Mouse (Mus musculus) liver, adult 2 months (tissue): ENCODE data around the gene Gm39566. TPM values are rescaled to one million over a fixed set of nuclear protein-coding genes. Genes with fewer than 3 reads are reported as not detected.

Experiments used
- DNase-seq: peaks from one replicate; pipeline ENCODE4 v3.0.0-alpha.2; 2011; ENCODE audit warnings: low read depth, low spot score; ENCODE audit errors: extremely low read depth
- H3K27ac ChIP-seq: fragments of 200-500 bp; replicated peaks from 2 replicates; pipeline ENCODE4 v1.5.1; 2012; ENCODE audit warnings: low read depth, mild to moderate bottlenecking, control low read depth, inconsistent platforms, low read length; ENCODE audit not compliant: insufficient read depth
- H3K27me3 ChIP-seq: fragments of 200-500 bp; 2 replicates; pipeline ENCODE4 v1.6.1; 2012; ENCODE audit warnings: mild to moderate bottlenecking, moderate library complexity, low read length, inconsistent platforms; ENCODE audit not compliant: control insufficient read depth, insufficient read depth
- H3K36me3 ChIP-seq: fragments of 200-500 bp; 2 replicates; pipeline ENCODE4 v1.6.1; 2012; ENCODE audit warnings: low read length, inconsistent platforms; ENCODE audit not compliant: control insufficient read depth, insufficient read depth
- H3K4me1 ChIP-seq: fragments of 200-500 bp; 2 replicates; pipeline ENCODE4 v1.6.1; 2011; ENCODE audit warnings: low read length; ENCODE audit not compliant: control insufficient read depth, insufficient read depth
- H3K4me3 ChIP-seq: fragments of 200-500 bp; 2 replicates; pipeline ENCODE4 v1.5.1; 2011; ENCODE audit warnings: low read depth, mild to moderate bottlenecking, control low read depth, low read length, moderate library complexity; ENCODE audit not compliant: insufficient read depth
- H3K79me2 ChIP-seq: fragments of 200-500 bp; 2 replicates; pipeline ENCODE4 v1.6.1; 2012; ENCODE audit warnings: inconsistent platforms, mild to moderate bottlenecking, low read length, moderate library complexity; ENCODE audit not compliant: control insufficient read depth, insufficient read depth
- H3K9ac ChIP-seq: fragments of 200-500 bp; 2 replicates; pipeline ENCODE4 v1.6.1; 2012; ENCODE audit warnings: low read depth, mild to moderate bottlenecking, control low read depth, inconsistent platforms, low read length
- CTCF ChIP-seq: fragments of 200-500 bp; IDR thresholded peaks from 2 replicates; pipeline ENCODE4 v1.5.1; 2011; ENCODE audit warnings: low read depth, low read length, control low read depth
- POLR2A ChIP-seq: fragments of 200-500 bp; IDR thresholded peaks from 2 replicates; pipeline ENCODE4 v1.6.1; 2011; ENCODE audit warnings: low read length, control low read depth; ENCODE audit not compliant: insufficient read depth; ENCODE audit errors: extremely low read depth
- WGBS: fragments of 180-500 bp; shearing (Covaris S2); methylation state at CpG from one replicate; pipeline ENCODE4 v1.1.7; 2018; 5-methylcytosine and 5-hydroxymethylcytosine counted together
- polyA plus RNA-seq: library from polyadenylated mRNA; depleted of rRNA; stranded (reverse); fragments of >200 nt; gene quantifications from 2 replicates; pipeline ENCODE4 v1.2.3, GENCODE M21; 2012
- total RNA-seq: library from RNA; depleted of rRNA; stranded (reverse); fragments of >200 nt; gene quantifications from 2 replicates; pipeline ENCODE4 v1.2.3, GENCODE M21; 2014

The Gm39566 gene
- total and polyA plus RNA-seq, 2 experiments: not detected

GRCm38 (mm10) chr11:69846198-69846680, 31.1 kb upstream of the Gm39566 start, which contains the start of gene Plscr3:
Plscr3 (plus strand) TSS chr11:69846376.
- Histone ChIP-seq H3K27me3 (no peaks in the 10 kb centered on the region), H3K27ac (peak within 1 kb of the TSS; percentile 89), H3K4me1 (peaks cover 8% of the 10 kb centered on the region), H3K36me3 (no peaks in the 10 kb centered on the region; the same call in 1 of the 2 replicates), H3K9ac (peak within 1 kb of the TSS; percentile 79), H3K4me3 (peak within 1 kb of the TSS; percentile 66), H3K79me2 (no peaks in the 10 kb centered on the region)
- under 1% methylated on average over 38 of the region's 38 CpGs for WGBS
- TF ChIP-seq CTCF: no peak
- peak; percentile 96 for TF ChIP-seq POLR2A
- DNase-seq: peak; percentile 89

GRCm38 (mm10) chr11:69838714-69839104, 23.6 kb upstream of the Gm39566 start:
- Histone ChIP-seq H3K27me3 (0 out of 2 replicates have a peak, but pooled peaks cover 3% of the 10 kb centered on the region), H3K36me3 (no peaks in the 10 kb centered on the region), H3K9ac (peak overlapping the region; percentile 90), H3K79me2 (no peaks in the 10 kb centered on the region), H3K27ac (peak overlapping the region; percentile 94), H3K4me3 (peak overlapping the region; percentile 94), H3K4me1 (peaks cover 2% of the 10 kb centered on the region)
- under 1% methylated on average over 7 of the region's 7 CpGs for whole genome bisulfite sequencing
- DNase-seq: peak; percentile 56
- TF ChIP-seq CTCF (no peak), POLR2A (no peak)

GRCm38 (mm10) chr11:69837952-69838713, 23.0 kb upstream of the Gm39566 start, which contains the start of gene Tmem256:
Tmem256 (plus strand) TSS chr11:69838514.
- H3K27ac ChIP-seq: peak within 1 kb of the TSS; percentile 94
- no peaks in the 10 kb centered on the region for H3K79me2 ChIP-seq
- peaks cover 2% of the 10 kb centered on the region for H3K4me1 ChIP-seq
- H3K27me3 ChIP-seq: 0 out of 2 replicates have a peak, but pooled peaks cover 3% of the 10 kb centered on the region
- peak within 1 kb of the TSS; percentile 94 for H3K4me3 ChIP-seq
- TF ChIP-seq POLR2A (peak; percentile 89), CTCF (no peak)
- DNase-seq: peak; percentile 97
- WGBS: under 1% methylated on average over 34 of the region's 34 CpGs
- H3K36me3 ChIP-seq: no peaks in the 10 kb centered on the region
- H3K9ac ChIP-seq: peak within 1 kb of the TSS; percentile 90

- H3K9ac ChIP-seq: peak within 1 kb of the TSS; percentile 90
- 0 out of 2 replicates have a peak, but pooled peaks cover 3% of the 10 kb centered on the region for H3K27me3 ChIP-seq
- peak within 1 kb of the TSS; percentile 94 for H3K4me3 ChIP-seq
- H3K4me1 ChIP-seq: peaks cover 2% of the 10 kb centered on the region
- 0% methylated on average over 29 of the region's 32 CpGs for WGBS
- TF ChIP-seq CTCF (no peak), POLR2A (0 out of 2 replicates have a peak, but pooled peaks have one; percentile 19)
- H3K27ac ChIP-seq: peak within 1 kb of the TSS; percentile 94
- DNase-seq: no peak
- H3K79me2 ChIP-seq: no peaks in the 10 kb centered on the region
- H3K36me3 ChIP-seq: no peaks in the 10 kb centered on the region
Observed at GRCm38 (mm10) chr11:69837604-69837951, 22.5 kb upstream of the Gm39566 start, which contains the start of gene Nlgn2. Nlgn2 (minus strand) TSS chr11:69837784.

GRCm38 (mm10) chr11:69836703-69837576, 21.8 kb upstream of the Gm39566 start:
- no peak for DNase-seq
- peaks cover 2% of the 10 kb centered on the region for H3K4me1 ChIP-seq
- no peak overlapping the region for H3K27ac ChIP-seq
- peak overlapping the region; percentile 72 for H3K4me3 ChIP-seq
- H3K79me2 ChIP-seq: no peaks in the 10 kb centered on the region
- peak overlapping the region; percentile 53 for H3K9ac ChIP-seq
- 7% methylated on average over 49 of the region's 52 CpGs for WGBS
- H3K27me3 ChIP-seq: 0 out of 2 replicates have a peak, but pooled peaks cover 3% of the 10 kb centered on the region
- H3K36me3 ChIP-seq: no peaks in the 10 kb centered on the region
- no peak for TF ChIP-seq POLR2A
- no peak for TF ChIP-seq CTCF
